Mouse (Mus musculus): ENCODE data around the gene Mllt3.

The Mllt3 gene

GRCm38 (mm10) chr4:87819182-87819581 is 214.0 kb downstream of the Mllt3 start:
- DNase-seq, result no peak

- DNase-seq, result no peak
Measured at GRCm38 (mm10) chr4:87818276-87818675, 214.9 kb downstream of the Mllt3 start.

- no peak for DNase-seq
Measured at GRCm38 (mm10) chr4:87815465-87816108, 217.6 kb downstream of the Mllt3 start.

GRCm38 (mm10) chr4:87811899-87812298 is 221.3 kb downstream of the Mllt3 start:
- DNase-seq, result no peak

GRCm38 (mm10) chr4:87806196-87806987 is 226.8 kb downstream of the Mllt3 start:
- no peak for DNase-seq

- no peak for DNase-seq
Measured at GRCm38 (mm10) chr4:87804576-87804975, 228.6 kb downstream of the Mllt3 start.

GRCm38 (mm10) chr4:87803313-87803712 is 229.9 kb downstream of the Mllt3 start:
- DNase-seq, result no peak

GRCm38 (mm10) chr4:87802140-87802539 is 231.0 kb downstream of the Mllt3 start:
- DNase-seq, result no peak

- no peak for DNase-seq
Measured at GRCm38 (mm10) chr4:87801332-87801731, 231.8 kb downstream of the Mllt3 start.

- DNase-seq, result no peak
Measured at GRCm38 (mm10) chr4:87800276-87800675, 232.9 kb downstream of the Mllt3 start.

GRCm38 (mm10) chr4:87799418-87799817 is 233.7 kb downstream of the Mllt3 start:
- DNase-seq, result no peak

GRCm38 (mm10) chr4:87795261-87795660 is 237.9 kb downstream of the Mllt3 start:
- DNase-seq, result no peak

- DNase-seq, result no peak
Measured at GRCm38 (mm10) chr4:87794216-87794615, 238.9 kb downstream of the Mllt3 start.

GRCm38 (mm10) chr4:87792511-87792910 is 240.7 kb downstream of the Mllt3 start:
- no peak for DNase-seq

- DNase-seq, result no peak
Measured at GRCm38 (mm10) chr4:87789446-87789845, 243.7 kb downstream of the Mllt3 start.

- peak; percentile 76 for DNase-seq
Measured at GRCm38 (mm10) chr4:87788691-87789090, 244.5 kb downstream of the Mllt3 start.

GRCm38 (mm10) chr4:87785132-87786074 is 247.8 kb downstream of the Mllt3 start:
- DNase-seq, result peak; percentile 8

GRCm38 (mm10) chr4:87783809-87784208 is 249.4 kb downstream of the Mllt3 start:
- no peak for DNase-seq

GRCm38 (mm10) chr4:87781971-87782370 is 251.2 kb downstream of the Mllt3 start:
- DNase-seq, result no peak

- no peak for DNase-seq
Measured at GRCm38 (mm10) chr4:87775721-87776120, 257.4 kb downstream of the Mllt3 start.

- no peak for DNase-seq
Measured at GRCm38 (mm10) chr4:87774515-87774914, 258.6 kb downstream of the Mllt3 start.

- DNase-seq, result no peak
Measured at GRCm38 (mm10) chr4:87767711-87768561, 265.2 kb downstream of the Mllt3 start.
